Mouse (Mus musculus): ENCODE data around the gene Dnajc25. TPM values are rescaled to one million over a fixed set of nuclear protein-coding genes. Genes with fewer than 3 reads are reported as not detected.

The Dnajc25 gene
- polyA plus RNA-seq (2015; fragmentation: Illumina TruSeq; extraction: RNeasy Lipid Tissue Mini Kit (QIAGEN cat#74804); ENCODE audit: low read depth, low replicate concordance): 3.7 TPM

DNA sequence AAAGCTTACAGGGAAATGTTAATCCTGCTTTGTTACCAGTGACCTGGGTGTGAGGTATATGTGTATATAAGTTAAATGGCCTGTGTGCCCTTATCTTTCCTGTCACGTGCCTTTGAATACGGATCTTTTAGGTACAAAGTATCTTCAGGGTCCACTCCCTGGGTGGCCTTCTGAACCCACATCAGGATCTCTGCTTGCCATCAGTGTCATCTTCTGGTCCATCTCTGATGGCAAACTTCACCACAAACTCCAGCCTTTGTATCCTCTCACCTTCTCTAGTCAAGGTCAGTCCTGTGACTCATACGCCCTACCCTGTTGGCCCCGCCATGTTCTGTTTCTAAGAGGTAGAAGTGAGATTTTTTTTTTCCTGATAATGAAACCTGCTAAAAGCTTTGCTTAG lies at the start of gene Dnajc25:
Gene Dnajc25 (plus strand): TSS at position 301 of the 400 bp plus-strand sequence.

GRCm38 (mm10) chr4:58986540-58987190 lies 8.2 kb upstream of the Dnajc25 start, which contains the start of gene Ptgr1:
Ptgr1 (minus strand) TSS chr4:58987119.

GRCm38 (mm10) chr4:59002948-59003805 lies 8.3 kb downstream of the Dnajc25 start, which contains the start of gene Gm20503:
Gm20503 (plus strand) TSS chr4:59003210.

GRCm38 (mm10) chr4:59034918-59035785 lies 40.3 kb downstream of the Dnajc25 start, which contains the start of gene Gng10:
Gng10 (plus strand) TSS chr4:59035088.

Other genes with a start within 250 kb of the Dnajc25 start
- gene Olfr267, start 207.3 kb upstream of the Dnajc25 start, polyA plus RNA-seq (2015; fragmentation: Illumina TruSeq; extraction: RNeasy Lipid Tissue Mini Kit (QIAGEN cat#74804); ENCODE audit: low read depth, low replicate concordance): not detected
- 61.9 TPM for gene Ecpas, start 82.3 kb upstream of the Dnajc25 start, polyA plus RNA-seq (2015; fragmentation: Illumina TruSeq; extraction: RNeasy Lipid Tissue Mini Kit (QIAGEN cat#74804); ENCODE audit: low read depth, low replicate concordance)
- gene Zkscan16, start 51.4 kb upstream of the Dnajc25 start, polyA plus RNA-seq (2015; fragmentation: Illumina TruSeq; extraction: RNeasy Lipid Tissue Mini Kit (QIAGEN cat#74804); ENCODE audit: low read depth, low replicate concordance): 24.0 TPM
- gene Ptgr1, start 7.9 kb upstream of the Dnajc25 start, polyA plus RNA-seq (2015; fragmentation: Illumina TruSeq; extraction: RNeasy Lipid Tissue Mini Kit (QIAGEN cat#74804); ENCODE audit: low read depth, low replicate concordance): 1.1 TPM
- not detected for gene Gm20503, start 8.1 kb downstream of the Dnajc25 start, polyA plus RNA-seq (2015; fragmentation: Illumina TruSeq; extraction: RNeasy Lipid Tissue Mini Kit (QIAGEN cat#74804); ENCODE audit: low read depth, low replicate concordance)
- 90.5 TPM for gene Gng10, start 40.0 kb downstream of the Dnajc25 start, polyA plus RNA-seq (2015; fragmentation: Illumina TruSeq; extraction: RNeasy Lipid Tissue Mini Kit (QIAGEN cat#74804); ENCODE audit: low read depth, low replicate concordance)
- not detected for gene AI481877, start 143.9 kb downstream of the Dnajc25 start, polyA plus RNA-seq (2015; fragmentation: Illumina TruSeq; extraction: RNeasy Lipid Tissue Mini Kit (QIAGEN cat#74804); ENCODE audit: low read depth, low replicate concordance)
- 46.5 TPM for gene Ugcg, start 194.2 kb downstream of the Dnajc25 start, polyA plus RNA-seq (2015; fragmentation: Illumina TruSeq; extraction: RNeasy Lipid Tissue Mini Kit (QIAGEN cat#74804); ENCODE audit: low read depth, low replicate concordance)

All from brain, adult 10 weeks (tissue).